ENCODE assay signal across 22 mouse cellular contexts in the genomic region with DNA sequence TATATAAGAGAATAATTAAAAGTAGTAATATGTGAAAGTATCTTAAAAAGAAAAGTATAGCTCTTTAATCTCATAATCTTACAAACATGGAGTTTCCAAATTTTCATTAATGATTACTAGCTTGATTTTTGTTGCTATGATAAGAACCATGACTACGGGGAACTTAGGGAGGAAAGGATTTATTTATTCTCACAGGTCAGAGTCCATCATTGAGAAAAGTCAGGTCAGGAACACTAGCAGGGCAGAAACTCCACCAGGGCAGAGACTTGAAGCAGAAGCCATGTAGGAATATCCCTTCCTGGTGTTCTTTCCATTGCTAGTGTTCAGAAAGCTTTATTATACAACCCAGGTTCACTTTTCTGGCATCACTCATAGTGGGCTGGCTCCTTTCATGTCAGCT. TPM values are rescaled to one million over a fixed set of nuclear protein-coding genes. Genes with fewer than 3 reads are reported as not detected.
"Had no signal": no experiment of that assay in that cellular context is flagged by ENCODE, and none has a peak within 500 bp of the region (broad histone marks: within the 10 kb centered on the region; RNA-seq: fewer than 3 reads in every experiment).

No protein-coding gene starts in this region.

- DNase-seq: lung, adult 18-20 months; lung, embryonic 14.5 days; lung, postnatal 10 days; lung, postnatal 4 days; midbrain, embryonic 14.5 days; right cerebral cortex, postnatal 14 days; spleen, adult 18-20 months; thymus, adult 2 months; thymus, postnatal 25 days; thymus, postnatal 4 days had no signal

- H3K27me3 ChIP-seq: midbrain, embryonic 12.5 days; neural tube, embryonic 13.5 days; neural tube, embryonic 15.5 days had no signal

- H3K9me3 ChIP-seq: midbrain, embryonic 10.5 days; midbrain, embryonic 12.5 days; neural tube, embryonic 13.5 days; neural tube, embryonic 15.5 days had no signal

- H3K9ac ChIP-seq: liver, embryonic 14.5 days; lung, embryonic 14.5 days; midbrain, embryonic 12.5 days; neural tube, embryonic 13.5 days; neural tube, embryonic 15.5 days had no signal

- H3K4me3 ChIP-seq: midbrain, embryonic 10.5 days; midbrain, embryonic 12.5 days; myocyte; neural tube, embryonic 13.5 days; neural tube, embryonic 15.5 days had no signal

- H3K27ac ChIP-seq: liver, embryonic 14.5 days; midbrain, embryonic 10.5 days; midbrain, embryonic 12.5 days; neural tube, embryonic 13.5 days; neural tube, embryonic 15.5 days had no signal

- H3K36me3 ChIP-seq: midbrain, embryonic 10.5 days; midbrain, embryonic 12.5 days; neural tube, embryonic 13.5 days; neural tube, embryonic 15.5 days had no signal

- H3K4me1 ChIP-seq: midbrain, embryonic 10.5 days; midbrain, embryonic 12.5 days; neural tube, embryonic 13.5 days; neural tube, embryonic 15.5 days had no signal

- H3K4me2 ChIP-seq: lung, embryonic 14.5 days; midbrain, embryonic 12.5 days; neural tube, embryonic 13.5 days; neural tube, embryonic 15.5 days had no signal

RNA-seq across cellular contexts. Expression of a gene that starts 8.1 kb away (rescaled TPM):
- total RNA-seq: megakaryocyte, adult 5-6 weeks; megakaryocyte-erythroid progenitor cell, adult 5-6 weeks had no signal
- polyA plus RNA-seq: liver, embryonic 16.5 days; lung, embryonic 14.5 days; lung, embryonic 16.5 days; midbrain, embryonic 10.5 days; midbrain, embryonic 12.5 days; midbrain, embryonic 14.5 days; myocyte; neural tube, embryonic 11.5 days; neural tube, embryonic 13.5 days; neural tube, embryonic 15.5 days; stomach, embryonic 14.5 days; thymus, adult 2 months had no signal
